Mouse (Mus musculus) heart, postnatal 25 days (tissue): ENCODE data around the gene Kbtbd7. TPM values are rescaled to one million over a fixed set of nuclear protein-coding genes. Genes with fewer than 3 reads are reported as not detected.
"Not testable (repeated sequence)": the region's sequence is repeated elsewhere in the genome, so short reads cannot be mapped to it uniquely, and the experiment has no call there.

ENCODE experiments used
- DNase-seq: peaks from one replicate; pipeline ENCODE4 v3.0.0; 2022; ENCODE audit warnings: low spot score
- intact Hi-C: fragments of 180-260 bp; cut with DNase I; formaldehyde crosslinking; loops from one replicate; pipeline ENCODE4 v1.15.1; 2025
- total RNA-seq, 2 experiments: library from RNA; stranded (reverse); gene quantifications; 2 replicates each; pipeline ENCODE4 v1.2.3; 2021

Kbtbd7 gene
- total RNA-seq = 10 to 100 TPM; 10.3 to 12.0 TPM

GRCm38 (mm10) chr14:79425979-79426729, at the start of gene Kbtbd7:
Gene Kbtbd7 (plus strand): TSS chr14:79426511.
- DNase-seq = peak; percentile 95

GRCm38 (mm10) chr14:79377041-79377440, 49.3 kb upstream of the Kbtbd7 start:
- no peak for DNase-seq
- intact Hi-C loops = loop anchor here (5.0 kb wide), 1 partner anchor 35 kb away; no protein-coding TSS in a partner anchor

More at GRCm38 (mm10) chr14:79425979-79426729, at the start of gene Kbtbd7:
- intact Hi-C loops = no loop called here

GRCm38 (mm10) chr14:79383120-79383519, 43.2 kb upstream of the Kbtbd7 start:
- DNase-seq = no peak
- intact Hi-C loops = no loop called here

GRCm38 (mm10) chr14:79388304-79388703, 38.0 kb upstream of the Kbtbd7 start:
- intact Hi-C loops = no loop called here
- DNase-seq = no peak

GRCm38 (mm10) chr14:79389438-79390264, 36.7 kb upstream of the Kbtbd7 start:
- intact Hi-C loops = loop anchor here (10.0 kb wide), 1 partner anchor 175 kb away; no protein-coding TSS in a partner anchor
- no peak for DNase-seq

GRCm38 (mm10) chr14:79390265-79390926, 35.9 kb upstream of the Kbtbd7 start, which contains the start of gene Naa16:
Gene Naa16 (minus strand): TSS chr14:79390778.
- intact Hi-C loops = loop anchor here (10.0 kb wide), 1 partner anchor 174 kb away; no protein-coding TSS in a partner anchor
- peak; percentile 90 for DNase-seq

GRCm38 (mm10) chr14:79393289-79393688, 33.0 kb upstream of the Kbtbd7 start:
- intact Hi-C loops = loop anchor here (10.0 kb wide), 1 partner anchor 172 kb away; no protein-coding TSS in a partner anchor
- DNase-seq = no peak

- no peak for DNase-seq
- intact Hi-C loops = loop anchor here (10.0 kb wide), 1 partner anchor 170 kb away; no protein-coding TSS in a partner anchor
Observed at GRCm38 (mm10) chr14:79394564-79394963, 31.7 kb upstream of the Kbtbd7 start.

GRCm38 (mm10) chr14:79397321-79398122, 28.8 kb upstream of the Kbtbd7 start, which contains the start of gene Mtrf1:
Gene Mtrf1 (plus strand): TSS chr14:79397772.
- DNase-seq = peak; percentile 38
- intact Hi-C loops = loop anchor here (2.0 to 10.0 kb wide), 2 partner anchors 69 to 167 kb away; no protein-coding TSS in a partner anchor

GRCm38 (mm10) chr14:79407641-79408040, 18.7 kb upstream of the Kbtbd7 start:
- DNase-seq = no peak
- intact Hi-C loops = no loop called here

- intact Hi-C loops = no loop called here
Observed at GRCm38 (mm10) chr14:79409278-79409830, 17.0 kb upstream of the Kbtbd7 start.

GRCm38 (mm10) chr14:79410662-79411061, 15.6 kb upstream of the Kbtbd7 start:
- DNase-seq = no peak
- intact Hi-C loops = no loop called here

More at GRCm38 (mm10) chr14:79409278-79409830, 17.0 kb upstream of the Kbtbd7 start:
- DNase-seq = no peak

GRCm38 (mm10) chr14:79413121-79413520, 13.2 kb upstream of the Kbtbd7 start:
- intact Hi-C loops = no loop called here
- no peak for DNase-seq

GRCm38 (mm10) chr14:79420083-79420685, 6.1 kb upstream of the Kbtbd7 start:
- no peak for DNase-seq
- intact Hi-C loops = no loop called here

GRCm38 (mm10) chr14:79426730-79427365, 537 bp downstream of the Kbtbd7 start:
- intact Hi-C loops, DNase-seq: not testable (repeated sequence)

GRCm38 (mm10) chr14:79434068-79434467, 7.8 kb downstream of the Kbtbd7 start:
- intact Hi-C loops = no loop called here
- DNase-seq = no peak

GRCm38 (mm10) chr14:79440655-79441054, 14.3 kb downstream of the Kbtbd7 start:
- intact Hi-C loops = no loop called here
- no peak for DNase-seq

- DNase-seq = no peak
- intact Hi-C loops = no loop called here
Observed at GRCm38 (mm10) chr14:79441441-79441840, 15.1 kb downstream of the Kbtbd7 start.
